Mouse (Mus musculus) c-Kit-positive CD71-positive TER-119-negative erythroid progenitor cells, embryonic 14.5 days (primary cell): ENCODE measurements around the gene Gls2.

Experiments used
- DNase-seq: peaks from one replicate; pipeline ENCODE4 v3.0.0-alpha.2; 2013; ENCODE audit warnings: low read depth

Gls2 gene

GRCm38 (mm10) chr10:128231697-128232419 lies 37.6 kb downstream of the Gls2 start, which contains the start of gene Timeless:
Gene Timeless (plus strand): TSS chr10:128232065.
- peak; percentile 63 for DNase-seq

GRCm38 (mm10) chr10:128232420-128232985 lies 38.2 kb downstream of the Gls2 start:
- peak; percentile 84 for DNase-seq

- no peak for DNase-seq
Measured at GRCm38 (mm10) chr10:128236321-128236720, 42.1 kb downstream of the Gls2 start.

GRCm38 (mm10) chr10:128237807-128238480 lies 43.7 kb downstream of the Gls2 start:
- DNase-seq, result no peak

- no peak for DNase-seq
Measured at GRCm38 (mm10) chr10:128239140-128239539, 44.9 kb downstream of the Gls2 start.

GRCm38 (mm10) chr10:128240131-128240530 lies 45.9 kb downstream of the Gls2 start:
- no peak for DNase-seq

- DNase-seq, result no peak
Measured at GRCm38 (mm10) chr10:128243252-128243651, 49.0 kb downstream of the Gls2 start.

GRCm38 (mm10) chr10:128244121-128244520 lies 49.9 kb downstream of the Gls2 start:
- no peak for DNase-seq

GRCm38 (mm10) chr10:128247020-128247732 lies 52.9 kb downstream of the Gls2 start:
- no peak for DNase-seq

GRCm38 (mm10) chr10:128250565-128250964 lies 56.3 kb downstream of the Gls2 start:
- DNase-seq, result no peak

GRCm38 (mm10) chr10:128253677-128254255 lies 59.5 kb downstream of the Gls2 start, which contains the start of gene Apon:
Gene Apon (plus strand): TSS chr10:128254096.
- no peak for DNase-seq

- DNase-seq, result no peak
Measured at GRCm38 (mm10) chr10:128255925-128256324, 61.7 kb downstream of the Gls2 start.

- DNase-seq, result no peak
Measured at GRCm38 (mm10) chr10:128256328-128256727, 62.1 kb downstream of the Gls2 start.

GRCm38 (mm10) chr10:128258953-128259352 lies 64.7 kb downstream of the Gls2 start:
- no peak for DNase-seq
